Mouse (Mus musculus) lung, postnatal 0 days (tissue): ENCODE measurements around the gene Cyp1a1.

Experiments used
- CTCF ChIP-seq: IDR thresholded peaks from 2 replicates; pipeline ENCODE4 v1.5.1; 2016; ENCODE audit warnings: antibody characterized with exemption, mild to moderate bottlenecking
- EP300 ChIP-seq: IDR thresholded peaks from 2 replicates; pipeline ENCODE4 v1.6.1; 2016; ENCODE audit warnings: antibody characterized with exemption, mild to moderate bottlenecking, control low read depth

DNA sequence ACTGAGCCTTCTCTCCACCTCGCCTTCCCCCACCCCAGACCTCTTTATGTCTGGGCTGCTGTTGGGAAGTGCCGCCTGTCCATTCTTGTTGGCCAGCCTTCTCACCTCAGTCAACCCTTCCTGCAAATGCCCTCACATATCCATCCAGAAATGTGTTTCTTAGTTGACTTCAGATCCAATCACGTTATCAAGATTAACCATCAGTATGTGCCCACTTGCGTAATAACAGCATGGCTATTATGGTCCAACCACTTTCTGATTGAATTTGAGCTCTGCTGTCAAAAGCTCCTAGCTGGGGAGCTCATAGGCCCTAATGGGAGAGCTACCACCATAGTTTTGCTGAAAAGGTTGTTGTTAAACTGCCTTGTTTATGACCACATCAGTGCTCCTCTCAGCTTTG, 16.7 kb upstream of the Cyp1a1 start:
- TF ChIP-seq CTCF = no peak
- no peak for TF ChIP-seq EP300
